Mouse (Mus musculus): ENCODE results near the gene C030005K15Rik.

- TF ChIP-seq CTCF (IDR thresholded peaks at IDR 0.05; ENCODE audit: control insufficient read depth, insufficient read depth, low read length): no peak
- TF ChIP-seq POLR2A (IDR thresholded peaks at IDR 0.05; ENCODE audit: borderline replicate concordance, control insufficient read depth, low read depth, low read length): no peak
Observed at GRCm38 (mm10) chr10:97687198-97687597, 39.4 kb downstream of the C030005K15Rik start.

Data from bone marrow, adult 2 months (tissue).